Mouse (Mus musculus) retina, adult 2 months (tissue): Measurements from ENCODE around the gene Pde1a.

Experiments
- DNase-seq: peaks from one replicate; pipeline ENCODE4 v3.0.0-alpha.2; 2012; ENCODE audit warnings: low read depth, low spot score

Gene Pde1a

DNA sequence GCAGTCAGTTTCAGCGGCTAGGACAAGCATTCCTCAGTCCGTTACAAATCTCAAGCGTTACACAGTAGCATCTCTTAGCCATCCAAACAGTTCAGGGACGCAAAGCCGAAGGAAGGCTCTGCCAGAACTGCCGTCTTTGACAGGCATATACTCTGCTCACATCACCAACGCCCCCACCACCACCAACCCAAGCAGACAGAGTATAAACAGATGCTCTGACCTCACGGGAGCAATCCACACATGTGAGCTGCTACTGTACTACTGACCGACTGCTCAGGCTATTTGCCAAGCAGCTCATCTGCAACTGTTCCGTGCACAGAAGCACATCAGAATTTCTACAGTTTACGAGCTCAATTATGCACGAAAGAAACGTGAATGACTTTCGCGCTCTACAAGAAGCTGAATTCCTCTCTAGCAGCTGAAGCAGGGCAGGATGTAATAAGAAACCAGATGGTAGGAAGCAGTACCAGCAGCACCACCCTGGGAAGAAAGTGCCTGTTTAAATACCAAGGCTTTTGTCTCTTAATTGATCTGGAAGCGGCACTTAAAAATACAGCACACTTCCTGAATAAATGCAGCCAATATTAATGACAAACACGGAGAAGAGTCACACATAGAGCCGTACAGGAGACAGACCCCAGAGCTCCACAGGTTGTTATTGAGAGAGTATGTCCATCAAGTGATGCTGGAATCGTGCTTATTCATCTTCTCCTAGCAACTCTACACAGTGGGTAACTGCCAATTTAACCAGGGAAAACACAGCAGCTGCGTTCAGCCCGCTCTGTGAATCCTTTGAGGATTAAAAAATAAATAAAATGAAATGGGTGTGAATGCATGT is at the start of gene Pde1a:
Gene Pde1a, minus strand, starts transcription at position 598 of the 838 bp plus-strand sequence.
- DNase-seq: no peak

DNA sequence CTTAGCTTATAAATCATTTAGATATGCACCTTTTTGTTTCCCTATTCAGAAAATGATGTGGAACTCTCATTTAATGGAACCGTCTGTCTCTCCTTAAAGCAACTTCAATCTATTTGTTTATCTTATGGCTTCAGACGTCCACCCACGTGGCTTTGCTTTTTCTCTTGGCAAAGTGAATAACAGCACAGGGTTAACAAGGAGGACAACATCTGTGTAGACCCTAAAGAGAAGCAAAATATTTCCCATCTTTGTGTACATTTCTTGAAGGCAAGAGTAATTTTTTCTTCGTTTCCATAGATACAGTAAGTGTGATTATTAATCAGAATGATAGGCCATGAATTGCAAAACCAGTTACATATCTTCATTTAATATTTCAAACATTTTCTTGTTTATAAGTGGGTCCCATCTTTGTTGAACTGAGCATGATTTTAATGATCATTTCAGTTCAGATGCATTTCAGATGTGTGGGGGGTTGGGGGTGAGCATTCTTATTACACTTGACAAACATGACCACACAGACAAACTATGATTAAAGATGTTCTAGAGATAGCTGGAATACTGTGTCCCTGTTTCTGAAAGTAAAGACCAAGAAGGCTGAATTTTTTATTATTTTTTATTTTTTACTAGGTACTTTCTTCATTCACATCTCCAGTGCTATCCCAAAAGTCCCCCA is 49.5 kb upstream of the Pde1a start:
- no peak for DNase-seq

DNA sequence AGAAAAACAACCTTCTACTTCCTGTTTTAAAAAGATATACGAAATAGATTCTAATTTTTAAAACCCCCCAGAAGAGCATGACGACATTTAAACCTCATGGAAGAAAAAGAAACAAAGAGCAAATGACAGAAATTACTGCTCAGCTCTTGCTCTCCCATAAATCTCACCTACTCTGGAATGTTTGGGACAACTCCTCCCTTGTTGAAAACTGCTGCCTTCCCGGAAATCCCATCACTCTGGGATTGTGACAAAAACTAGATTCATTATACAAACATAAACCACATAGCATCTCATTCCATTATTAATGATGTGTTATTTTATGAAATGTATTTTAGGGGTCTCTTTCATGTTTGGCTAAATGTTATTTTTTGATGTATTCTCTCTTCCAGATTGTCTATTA is 48.9 kb upstream of the Pde1a start:
- DNase-seq: no peak

DNA sequence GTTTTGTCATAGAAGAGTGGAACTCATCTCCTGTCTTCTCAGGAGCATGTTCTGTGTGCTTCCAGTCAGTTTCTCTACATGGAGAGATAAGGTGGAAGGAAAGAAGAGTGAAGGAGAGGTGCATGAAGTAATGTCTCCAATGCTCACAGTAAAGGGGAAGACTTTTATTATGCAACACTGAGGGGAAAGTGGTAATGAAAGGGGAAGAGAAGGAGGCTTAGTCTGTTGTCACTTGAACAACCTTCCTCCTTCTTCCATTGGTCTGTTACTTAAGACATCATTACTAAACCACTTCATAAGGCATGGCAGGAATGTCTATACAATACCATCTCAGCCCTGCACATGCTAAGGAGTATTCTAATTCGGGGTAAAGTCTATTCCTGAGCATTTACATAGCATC is 38.8 kb upstream of the Pde1a start:
- no peak for DNase-seq

DNA sequence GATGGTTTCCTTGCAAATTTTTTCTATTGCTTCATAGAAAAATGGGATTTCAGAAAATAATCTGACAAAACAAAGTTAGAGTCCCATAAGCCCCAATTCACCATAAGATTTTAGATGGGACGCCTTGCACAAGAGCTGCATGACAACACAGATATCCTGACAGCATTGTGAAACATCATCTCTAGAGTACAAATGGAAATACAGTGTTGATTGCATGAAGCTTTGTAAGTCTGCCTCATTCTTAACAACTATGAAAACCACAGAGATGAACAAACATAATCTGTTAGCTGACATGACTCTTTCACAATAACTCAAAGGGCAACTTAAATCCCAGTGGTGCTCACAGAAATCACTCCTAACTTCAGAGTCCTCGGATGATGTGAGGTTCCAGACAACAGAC is 29.5 kb upstream of the Pde1a start:
- DNase-seq: no peak

DNA sequence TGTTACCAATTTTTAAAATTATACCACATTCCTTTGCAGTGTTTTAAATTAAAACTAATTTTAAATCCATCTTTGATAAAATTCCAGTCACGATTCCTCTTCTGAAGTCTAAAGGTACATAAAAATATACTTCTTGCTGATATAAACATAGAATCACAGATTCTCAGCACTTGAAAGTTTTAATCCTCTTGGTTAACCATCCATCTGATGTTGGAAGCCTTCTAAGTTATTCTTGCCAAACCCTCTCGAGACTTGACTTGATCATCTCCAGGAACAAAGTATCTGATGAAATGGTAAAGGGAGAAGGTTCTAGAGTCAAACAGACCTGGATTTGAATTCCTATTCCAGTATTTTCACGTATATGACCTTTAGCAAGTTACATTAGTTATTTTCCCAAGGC is 28.9 kb upstream of the Pde1a start:
- DNase-seq: no peak

DNA sequence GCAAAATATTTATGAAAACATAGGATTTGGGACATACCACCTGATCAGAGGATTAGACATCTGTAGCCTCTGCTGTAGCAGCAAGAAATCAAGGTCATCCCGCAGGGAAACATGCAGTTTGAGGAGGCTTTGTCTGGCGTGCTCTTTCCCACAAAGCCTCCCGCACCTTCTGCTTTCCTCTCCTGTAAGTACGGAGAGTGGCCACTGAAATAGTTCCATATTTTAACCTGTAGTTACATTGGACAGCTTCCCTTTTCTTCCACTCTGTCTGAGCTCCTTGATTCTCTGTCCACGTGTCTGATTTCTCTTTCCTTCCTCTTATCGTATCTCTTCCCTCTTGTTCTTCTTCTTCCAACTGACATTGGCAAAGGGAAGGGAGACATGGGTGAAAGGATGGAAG is 20.8 kb upstream of the Pde1a start:
- no peak for DNase-seq

DNA sequence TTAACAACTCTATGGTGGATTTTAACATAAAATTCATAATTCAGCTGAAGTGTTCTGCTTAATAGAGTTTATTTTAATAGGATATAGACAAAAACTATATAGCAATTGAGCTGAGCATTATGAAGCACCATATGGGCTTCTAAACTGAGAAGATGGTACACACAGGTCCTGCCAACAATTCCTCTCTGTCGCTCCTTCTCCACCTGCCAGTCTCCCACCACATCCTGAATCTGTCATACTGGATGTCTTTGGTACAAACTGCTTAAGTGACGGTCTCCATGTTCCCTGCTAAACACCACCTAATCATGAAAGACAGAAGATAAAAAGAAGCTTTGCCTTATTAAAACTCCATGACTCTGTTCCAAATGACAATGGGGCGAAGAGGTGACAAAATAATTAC is 20.1 kb upstream of the Pde1a start:
- no peak for DNase-seq

DNA sequence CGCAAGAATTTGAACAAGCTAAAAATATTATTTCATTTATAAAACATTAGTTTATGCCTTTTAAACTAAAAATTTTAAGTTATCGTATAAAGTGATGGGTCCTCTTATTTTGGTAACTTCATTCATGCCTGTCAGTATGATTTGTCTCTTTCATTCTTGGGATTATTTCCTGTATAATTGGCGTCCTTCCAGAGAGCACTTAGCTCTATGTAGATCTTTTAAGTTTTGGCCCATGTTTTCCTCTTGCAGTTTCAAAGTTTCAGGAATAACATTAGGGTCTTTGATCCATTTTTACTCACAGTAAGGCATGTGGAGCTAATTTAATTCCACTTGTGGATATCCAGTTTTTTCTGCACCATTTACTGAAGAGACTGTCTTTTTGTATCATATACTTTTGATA is 5.8 kb upstream of the Pde1a start:
- DNase-seq: no peak

DNA sequence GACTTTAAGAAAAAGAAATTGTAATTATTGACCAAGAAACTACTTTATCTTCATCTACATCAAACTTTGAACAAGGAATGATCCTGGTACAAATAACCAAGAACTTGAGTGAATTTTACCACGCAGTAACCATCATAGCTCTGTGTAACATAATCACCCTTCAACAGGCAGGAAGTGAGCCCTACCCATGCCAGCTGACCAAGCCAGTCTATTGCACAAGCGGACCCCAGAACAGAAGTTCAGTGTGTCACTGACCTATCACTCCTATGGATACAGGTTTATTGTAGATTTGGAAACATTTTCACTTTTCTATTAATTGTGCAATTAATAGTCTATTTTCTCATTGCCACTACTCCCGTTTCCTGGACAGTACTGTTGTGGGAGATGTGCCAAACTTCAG is 3.4 kb upstream of the Pde1a start:
- DNase-seq: no peak

DNA sequence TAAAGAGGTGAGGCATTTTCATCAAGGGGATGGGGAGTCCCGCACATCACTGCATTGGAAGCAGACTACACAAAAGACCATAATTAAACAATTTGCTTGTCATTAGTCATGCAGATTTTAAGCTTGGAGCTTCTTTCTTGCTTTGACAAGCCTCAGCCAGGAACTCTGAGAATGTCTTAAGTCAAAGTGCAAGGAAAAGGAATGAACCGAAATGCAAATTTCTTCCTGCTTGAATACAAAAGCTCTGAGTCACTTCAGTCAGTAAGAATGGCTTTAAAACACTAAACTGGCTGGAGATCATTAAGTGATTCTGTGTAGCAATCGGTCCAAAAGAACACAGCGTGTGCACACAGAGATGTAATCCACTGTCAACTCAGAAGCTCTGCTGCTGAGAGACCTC is 2.6 kb downstream of the Pde1a start:
- DNase-seq: no peak

DNA sequence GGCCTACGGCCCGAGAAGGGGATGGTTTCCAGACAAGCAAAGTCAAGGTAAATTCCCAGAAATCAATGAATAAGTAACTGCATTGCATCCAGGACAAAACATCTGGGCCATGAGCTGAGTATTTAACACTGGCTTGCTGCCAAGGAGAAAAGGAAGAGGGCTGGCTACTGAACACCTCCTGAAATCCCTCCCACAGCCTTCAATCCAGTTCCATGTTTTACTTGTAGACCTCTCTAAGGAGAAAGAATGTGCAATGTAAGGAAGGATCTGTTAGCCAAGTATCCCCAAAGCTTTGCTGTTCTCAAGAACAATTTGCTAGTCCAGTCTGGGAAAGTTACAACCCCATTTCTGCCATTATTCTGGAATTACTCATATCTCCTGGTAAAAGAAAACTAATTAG is 42.4 kb downstream of the Pde1a start:
- DNase-seq: no peak

DNA sequence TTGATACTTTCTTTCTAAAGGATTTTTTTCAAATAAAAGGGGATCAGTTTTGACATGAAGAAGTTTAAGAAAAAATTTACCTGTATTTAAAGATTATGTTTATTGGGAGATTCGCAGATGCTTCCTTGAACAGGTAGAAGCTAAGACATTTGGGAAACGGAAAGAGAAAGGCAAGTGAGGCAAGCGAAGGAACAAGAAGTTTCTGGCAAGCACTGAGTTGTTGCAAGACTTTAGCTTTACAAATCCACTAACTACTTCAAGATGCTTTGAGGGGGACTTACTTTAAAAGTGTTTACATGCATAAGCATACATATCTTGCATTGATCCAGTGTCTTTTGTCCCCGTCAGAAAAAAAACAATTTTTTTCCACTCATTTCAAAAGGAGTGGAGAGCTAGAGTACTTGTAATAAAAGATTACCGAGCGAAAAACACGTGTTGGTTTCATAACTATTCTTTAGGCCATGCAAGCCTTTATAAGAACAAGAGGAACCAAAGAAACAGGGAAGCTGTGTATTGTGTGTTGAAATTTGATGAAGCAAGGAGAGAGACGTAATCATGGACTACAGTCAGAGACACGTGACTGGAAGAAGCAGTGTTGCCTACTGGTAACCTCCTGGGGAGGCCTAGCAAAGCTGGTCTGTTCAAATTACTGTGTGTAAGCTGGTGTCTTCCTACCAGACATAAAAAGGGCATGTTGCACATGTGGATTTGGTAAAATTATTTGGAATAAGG is 49.0 kb downstream of the Pde1a start:
- no peak for DNase-seq

DNA sequence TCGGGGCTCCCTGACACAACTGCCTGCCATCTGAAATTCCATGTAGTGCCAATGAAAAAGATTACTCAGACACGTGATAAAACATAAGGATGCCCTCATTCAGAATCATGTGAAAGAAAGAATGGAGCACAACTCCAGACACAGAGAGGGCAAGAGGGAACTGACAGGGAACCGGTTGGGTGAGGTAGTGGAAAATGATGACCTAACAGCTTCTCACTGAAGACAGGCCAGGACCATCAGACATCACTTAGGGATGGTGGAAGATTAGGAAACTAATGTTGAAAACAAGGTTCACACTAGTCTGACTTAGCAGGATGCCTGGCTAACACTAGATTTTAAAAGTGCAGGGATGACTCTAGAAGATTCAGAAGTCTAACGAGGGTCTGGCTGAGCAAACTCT is 49.6 kb downstream of the Pde1a start:
- DNase-seq: no peak

DNA sequence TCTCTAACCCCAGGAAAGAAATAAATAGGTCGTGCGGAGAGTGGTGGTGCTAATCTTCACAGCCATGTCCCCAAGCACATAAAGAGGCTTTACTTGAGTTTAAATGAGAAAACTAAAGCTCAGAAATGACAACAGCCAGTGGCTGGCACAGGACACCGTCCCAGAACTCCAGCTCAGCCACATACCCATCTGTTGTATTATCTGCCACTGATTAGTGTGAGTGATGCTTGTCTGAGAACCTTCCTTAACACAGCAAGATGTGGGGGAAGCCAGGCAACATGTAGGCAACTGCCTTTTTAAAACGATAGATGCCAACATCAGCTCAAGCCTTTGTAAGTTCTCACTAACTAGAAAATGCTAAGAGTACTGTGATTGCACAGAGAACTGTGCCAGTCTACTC is 52.9 kb downstream of the Pde1a start:
- DNase-seq: no peak

DNA sequence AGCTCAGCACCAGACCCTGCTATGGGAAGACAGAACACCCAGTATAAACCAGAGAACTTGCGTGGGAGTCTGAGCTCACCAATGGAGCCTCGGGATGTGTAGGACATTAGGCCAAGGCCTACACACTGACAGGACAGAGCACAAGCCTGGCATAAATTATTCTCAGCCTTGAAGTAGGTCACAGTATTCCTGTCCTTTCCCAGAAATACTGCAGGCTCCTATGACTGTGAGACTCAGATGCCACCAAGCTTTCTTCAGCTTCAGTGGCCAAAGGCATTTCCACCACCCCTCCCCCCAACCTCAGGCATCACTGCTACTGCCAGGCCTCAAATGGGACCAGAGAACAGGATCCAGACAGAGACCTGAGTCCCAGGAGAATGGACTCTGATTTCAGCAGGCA is 54.7 kb downstream of the Pde1a start:
- no peak for DNase-seq

DNA sequence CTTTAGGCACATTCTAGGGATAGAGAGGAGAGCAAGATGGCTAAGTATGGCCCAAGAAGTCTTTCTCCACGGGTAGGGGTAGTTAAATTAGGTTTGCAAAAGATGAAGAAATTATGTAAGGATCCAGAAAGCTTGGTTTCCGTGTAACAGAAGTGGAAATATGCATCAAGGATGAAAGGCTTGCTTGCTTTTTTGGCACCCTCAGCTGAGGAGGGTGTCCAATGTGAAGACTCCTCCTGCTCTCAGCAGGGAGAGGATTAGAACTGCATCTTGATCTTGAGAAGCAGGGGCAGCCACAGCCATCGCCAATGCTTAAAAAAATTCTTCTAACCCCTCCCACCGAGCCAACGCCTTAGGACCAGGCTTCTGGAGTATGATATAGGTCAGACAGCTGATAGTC is 55.2 kb downstream of the Pde1a start:
- no peak for DNase-seq

DNA sequence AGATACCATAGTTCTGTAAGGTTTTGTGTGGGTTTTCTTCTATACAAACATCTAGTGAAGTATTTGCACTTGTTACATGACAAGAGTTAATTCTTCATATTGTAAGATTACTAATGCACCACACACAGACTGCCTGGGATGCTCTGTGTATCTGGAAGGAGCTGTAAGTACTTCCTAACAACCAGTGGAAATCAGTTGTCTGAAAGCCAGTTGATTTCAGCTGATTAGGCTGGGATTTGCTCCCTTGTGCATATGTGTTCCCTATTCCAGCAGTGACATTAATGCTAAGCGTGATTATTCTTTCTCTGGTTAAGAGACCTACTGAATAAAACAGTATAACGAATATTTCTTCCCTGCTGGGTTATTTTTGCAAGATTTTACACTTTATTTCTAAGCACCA is 55.8 kb downstream of the Pde1a start:
- no peak for DNase-seq

DNA sequence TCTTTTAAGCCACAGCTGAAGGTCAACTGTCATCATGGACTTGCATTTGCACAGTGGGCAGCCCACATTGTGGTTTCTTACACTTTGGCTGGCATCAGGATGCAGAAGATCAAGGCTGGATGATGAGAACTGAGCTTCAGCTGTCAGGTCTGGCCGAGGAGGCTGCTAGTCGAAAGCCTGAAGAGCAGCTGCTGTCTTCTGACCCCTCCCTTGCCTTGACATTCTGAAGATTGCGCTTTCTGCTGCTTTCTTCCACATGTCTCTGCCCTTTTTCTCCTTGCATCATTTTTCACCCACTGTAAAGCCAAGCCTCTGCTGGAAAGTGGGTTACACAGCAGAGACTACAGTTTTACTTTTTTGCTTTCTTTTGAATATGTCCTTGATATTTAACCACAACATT is 59.5 kb downstream of the Pde1a start:
- no peak for DNase-seq

DNA sequence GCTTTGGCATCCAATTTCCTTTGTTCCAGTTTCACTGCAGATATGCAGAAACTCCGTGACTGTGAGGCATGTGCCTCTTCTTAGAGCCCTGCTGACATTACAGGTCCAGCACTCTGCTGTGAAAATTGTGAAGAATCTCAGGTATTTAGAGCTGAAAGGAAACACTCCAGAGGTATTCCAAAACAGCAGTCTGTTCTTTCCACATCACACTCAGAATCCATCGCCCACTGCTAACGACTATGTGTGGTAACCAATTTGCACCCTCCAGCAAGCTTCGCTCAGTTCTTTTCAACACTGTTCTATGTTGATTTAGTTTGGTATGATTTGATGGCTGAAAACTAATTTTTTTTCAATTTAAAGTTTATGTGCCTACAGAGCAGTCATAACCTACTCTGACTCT is 62.8 kb downstream of the Pde1a start:
- DNase-seq: no peak

DNA sequence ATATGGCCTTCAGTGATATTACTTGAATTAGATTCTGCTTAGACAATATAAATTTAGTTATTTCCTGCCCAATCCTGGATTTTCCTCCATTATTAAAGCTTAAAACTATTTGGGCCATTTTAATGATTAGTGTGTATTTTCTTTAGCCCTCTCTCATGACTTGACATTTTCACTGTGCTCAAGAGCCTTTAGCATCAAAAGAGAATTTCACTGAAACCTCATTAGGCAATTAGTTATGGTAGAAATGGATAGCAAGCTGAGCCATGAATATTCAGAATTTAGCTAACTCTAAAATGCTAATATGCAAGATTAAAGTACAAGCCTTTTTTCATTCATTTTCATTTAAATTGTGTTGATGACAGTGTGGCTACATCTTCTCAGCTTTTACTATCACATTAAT is 73.2 kb downstream of the Pde1a start:
- DNase-seq: no peak

DNA sequence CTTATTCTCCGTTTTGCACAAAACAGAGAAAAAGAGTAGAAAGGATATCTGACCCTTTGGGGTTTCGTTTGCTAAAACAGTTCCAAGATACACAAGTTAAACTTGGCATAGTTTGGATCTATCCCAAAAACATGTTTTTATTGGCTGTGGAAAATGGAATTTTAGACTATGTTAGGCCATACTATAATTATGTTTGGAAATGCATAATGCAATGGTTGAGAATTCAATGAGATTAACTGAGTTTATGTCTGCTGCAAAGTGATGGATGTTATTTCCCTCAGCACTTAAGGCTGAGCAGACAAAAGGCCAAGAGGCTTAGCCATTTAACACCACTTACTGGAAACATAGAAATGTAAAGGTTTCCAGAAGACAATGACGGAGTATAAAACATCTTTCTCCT is 75.2 kb downstream of the Pde1a start:
- DNase-seq: no peak
